Mouse (Mus musculus): ENCODE data around the gene 1700020L24Rik. TPM values are rescaled to one million over a fixed set of nuclear protein-coding genes. Genes with fewer than 3 reads are reported as not detected.

The 1700020L24Rik gene
- 0.30 and 0.45 TPM in 2 replicates for polyA plus RNA-seq (2016; fragmentation: Nextera tagmentation; extraction: Ambion mirVana)

GRCm38 (mm10) chr11:83437377-83437776, at the start of gene 1700020L24Rik:
Gene 1700020L24Rik, plus strand, starts transcription at chr11:83437677.
- WGBS, result 73% methylated on average over 1 of the region's 1 CpGs
- H3K4me3 ChIP-seq, result no peak within 1 kb of the TSS
- ATAC-seq (ENCODE audit: low FRiP score), result no peak
- H3K4me2 ChIP-seq (replicated peaks), result no peak within 1 kb of the TSS
- H3K9ac ChIP-seq, result no peak within 1 kb of the TSS
- peaks cover 20% of the 10 kb centered on the region for H3K27me3 ChIP-seq
- peaks cover under 1% of the 10 kb centered on the region; the same call in 1 of the 2 replicates for H3K4me1 ChIP-seq
- H3K27ac ChIP-seq, result no peak within 1 kb of the TSS
- H3K9me3 ChIP-seq (replicated peaks), result no peaks in the 10 kb centered on the region
- H3K36me3 ChIP-seq, result no peaks in the 10 kb centered on the region

- no peak for ATAC-seq (ENCODE audit: low FRiP score)
- Histone ChIP-seq H3K9me3 (replicated peaks) (no peaks in the 10 kb centered on the region), H3K27ac (no peak overlapping the region), H3K4me2 (replicated peaks) (no peak overlapping the region), H3K36me3 (peaks cover 48% of the 10 kb centered on the region), H3K9ac (no peak overlapping the region), H3K27me3 (no peaks in the 10 kb centered on the region), H3K4me1 (peaks cover 10% of the 10 kb centered on the region), H3K4me3 (no peak overlapping the region)
- WGBS, result 93% methylated on average over 4 of the region's 4 CpGs
Observed at GRCm38 (mm10) chr11:83393062-83393461, 44.4 kb upstream of the 1700020L24Rik start.

GRCm38 (mm10) chr11:83394802-83395439, 42.6 kb upstream of the 1700020L24Rik start:
- ATAC-seq (ENCODE audit: low FRiP score), result no peak; the same call in 1 of the 2 replicates
- no peak overlapping the region for H3K4me3 ChIP-seq
- no peak overlapping the region for H3K4me2 ChIP-seq (replicated peaks)
- WGBS, result 18% methylated on average over 6 of the region's 6 CpGs
- H3K4me1 ChIP-seq, result peaks cover 10% of the 10 kb centered on the region
- no peak overlapping the region for H3K9ac ChIP-seq
- H3K27ac ChIP-seq, result peak overlapping the region; percentile 55; the same call in 1 of the 2 replicates
- H3K36me3 ChIP-seq, result peaks cover 59% of the 10 kb centered on the region
- no peaks in the 10 kb centered on the region for H3K27me3 ChIP-seq
- no peaks in the 10 kb centered on the region for H3K9me3 ChIP-seq (replicated peaks)

- no peak overlapping the region for H3K9ac ChIP-seq
- no peaks in the 10 kb centered on the region for H3K27me3 ChIP-seq
- ATAC-seq (ENCODE audit: low FRiP score), result no peak
- H3K4me2 ChIP-seq (replicated peaks), result no peak overlapping the region
- H3K4me1 ChIP-seq, result peaks cover 10% of the 10 kb centered on the region
- H3K27ac ChIP-seq, result no peak overlapping the region
- peaks cover 54% of the 10 kb centered on the region for H3K36me3 ChIP-seq
- no peaks in the 10 kb centered on the region for H3K9me3 ChIP-seq (replicated peaks)
- no peak overlapping the region for H3K4me3 ChIP-seq
- 93% methylated on average over 7 of the region's 7 CpGs for WGBS
Observed at GRCm38 (mm10) chr11:83397626-83398025, 39.9 kb upstream of the 1700020L24Rik start.

- Histone ChIP-seq H3K4me2 (replicated peaks) (no peak overlapping the region), H3K9me3 (replicated peaks) (no peaks in the 10 kb centered on the region), H3K27me3 (no peaks in the 10 kb centered on the region), H3K27ac (no peak overlapping the region), H3K9ac (no peak overlapping the region), H3K36me3 (peaks cover 58% of the 10 kb centered on the region), H3K4me3 (no peak overlapping the region), H3K4me1 (peaks cover 10% of the 10 kb centered on the region)
- WGBS, result 77% methylated on average over 5 of the region's 5 CpGs
- no peak for ATAC-seq (ENCODE audit: low FRiP score)
Observed at GRCm38 (mm10) chr11:83398724-83399123, 38.8 kb upstream of the 1700020L24Rik start.

- WGBS, result 92% methylated on average over 7 of the region's 7 CpGs
- H3K4me1 ChIP-seq, result no peaks in the 10 kb centered on the region
- H3K27me3 ChIP-seq, result no peaks in the 10 kb centered on the region
- H3K36me3 ChIP-seq, result peaks cover 35% of the 10 kb centered on the region
- H3K9ac ChIP-seq, result no peak overlapping the region
- no peak overlapping the region for H3K4me3 ChIP-seq
- H3K9me3 ChIP-seq (replicated peaks), result no peaks in the 10 kb centered on the region
- no peak for ATAC-seq (ENCODE audit: low FRiP score)
- no peak overlapping the region for H3K27ac ChIP-seq
- H3K4me2 ChIP-seq (replicated peaks), result no peak overlapping the region
Observed at GRCm38 (mm10) chr11:83403787-83404186, 33.7 kb upstream of the 1700020L24Rik start.

- Histone ChIP-seq H3K4me2 (replicated peaks) (no peak overlapping the region), H3K4me3 (no peak overlapping the region), H3K4me1 (peaks cover 16% of the 10 kb centered on the region), H3K9me3 (replicated peaks) (no peaks in the 10 kb centered on the region), H3K27ac (no peak overlapping the region), H3K36me3 (peaks cover 21% of the 10 kb centered on the region), H3K27me3 (no peaks in the 10 kb centered on the region), H3K9ac (no peak overlapping the region)
- WGBS, result 67% methylated on average over 3 of the region's 3 CpGs
- ATAC-seq (ENCODE audit: low FRiP score), result no peak
Observed at GRCm38 (mm10) chr11:83406391-83406790, 31.1 kb upstream of the 1700020L24Rik start.

- H3K4me2 ChIP-seq (replicated peaks), result no peak overlapping the region
- no peak overlapping the region for H3K9ac ChIP-seq
- H3K4me1 ChIP-seq, result peaks cover 16% of the 10 kb centered on the region
- H3K36me3 ChIP-seq, result peaks cover 9% of the 10 kb centered on the region
- no peak overlapping the region for H3K27ac ChIP-seq
- H3K4me3 ChIP-seq, result no peak overlapping the region
- 0 out of 2 replicates have a peak, but pooled peaks cover 6% of the 10 kb centered on the region for H3K27me3 ChIP-seq
- H3K9me3 ChIP-seq (replicated peaks), result no peaks in the 10 kb centered on the region
- ATAC-seq (ENCODE audit: low FRiP score), result no peak
- WGBS, result 35% methylated on average over 8 of the region's 8 CpGs
Observed at GRCm38 (mm10) chr11:83408242-83408641, 29.2 kb upstream of the 1700020L24Rik start.

GRCm38 (mm10) chr11:83409087-83409754, 28.3 kb upstream of the 1700020L24Rik start, which contains the start of gene Rasl10b:
Gene Rasl10b, plus strand, starts transcription at chr11:83409137.
- 0 out of 2 replicates have a peak, but pooled peaks cover 6% of the 10 kb centered on the region for H3K27me3 ChIP-seq
- H3K9ac ChIP-seq, result peak within 1 kb of the TSS; percentile 96
- no peaks in the 10 kb centered on the region for H3K36me3 ChIP-seq
- peak; percentile 78 for ATAC-seq (ENCODE audit: low FRiP score)
- H3K4me1 ChIP-seq, result peaks cover 16% of the 10 kb centered on the region
- WGBS, result under 1% methylated on average over 22 of the region's 44 CpGs
- peak within 1 kb of the TSS; percentile 68 for H3K4me2 ChIP-seq (replicated peaks)
- peak within 1 kb of the TSS; percentile 71 for H3K27ac ChIP-seq
- H3K4me3 ChIP-seq, result peak within 1 kb of the TSS; percentile 92
- H3K9me3 ChIP-seq (replicated peaks), result no peaks in the 10 kb centered on the region

GRCm38 (mm10) chr11:83409792-83410291, 27.6 kb upstream of the 1700020L24Rik start:
- H3K4me2 ChIP-seq (replicated peaks), result peak overlapping the region; percentile 68
- H3K9me3 ChIP-seq (replicated peaks), result no peaks in the 10 kb centered on the region
- H3K9ac ChIP-seq, result peak overlapping the region; percentile 96
- peak overlapping the region; percentile 71 for H3K27ac ChIP-seq
- H3K4me1 ChIP-seq, result peaks cover 16% of the 10 kb centered on the region
- ATAC-seq (ENCODE audit: low FRiP score), result peak; percentile 27
- no peaks in the 10 kb centered on the region for H3K36me3 ChIP-seq
- 1% methylated on average over 25 of the region's 40 CpGs for WGBS
- 0 out of 2 replicates have a peak, but pooled peaks cover 6% of the 10 kb centered on the region for H3K27me3 ChIP-seq
- H3K4me3 ChIP-seq, result peak overlapping the region; percentile 92

- H3K27ac ChIP-seq, result no peak overlapping the region
- 0 out of 2 replicates have a peak, but pooled peaks cover 6% of the 10 kb centered on the region for H3K27me3 ChIP-seq
- WGBS, result 25% methylated on average over 6 of the region's 6 CpGs
- H3K9me3 ChIP-seq (replicated peaks), result no peaks in the 10 kb centered on the region
- peak overlapping the region; percentile 96 for H3K9ac ChIP-seq
- peak overlapping the region; percentile 92 for H3K4me3 ChIP-seq
- no peaks in the 10 kb centered on the region for H3K36me3 ChIP-seq
- peaks cover 16% of the 10 kb centered on the region for H3K4me1 ChIP-seq
- ATAC-seq (ENCODE audit: low FRiP score), result no peak
- H3K4me2 ChIP-seq (replicated peaks), result peak overlapping the region; percentile 68
Observed at GRCm38 (mm10) chr11:83410510-83410909, 27.0 kb upstream of the 1700020L24Rik start.

GRCm38 (mm10) chr11:83417080-83417479, 20.4 kb upstream of the 1700020L24Rik start:
- H3K27me3 ChIP-seq, result peaks cover 54% of the 10 kb centered on the region
- H3K4me2 ChIP-seq (replicated peaks), result no peak overlapping the region
- no peaks in the 10 kb centered on the region for H3K36me3 ChIP-seq
- no peak overlapping the region for H3K27ac ChIP-seq
- no peak for ATAC-seq (ENCODE audit: low FRiP score)
- H3K4me1 ChIP-seq, result peaks cover 7% of the 10 kb centered on the region
- no peak overlapping the region for H3K4me3 ChIP-seq
- no peaks in the 10 kb centered on the region for H3K9me3 ChIP-seq (replicated peaks)
- H3K9ac ChIP-seq, result no peak overlapping the region
- 14% methylated on average over 5 of the region's 5 CpGs for WGBS

Measured in hindbrain, embryonic 12.5 days (tissue).